Mouse (Mus musculus) C2C12 (cell line): ENCODE data around the gene Ctsl. TPM values are rescaled to one million over a fixed set of nuclear protein-coding genes. Genes with fewer than 3 reads are reported as not detected.

Experiments
- H3K27me3 ChIP-seq: one replicate; pipeline ENCODE4 v1.6.1; 2011; ENCODE audit not compliant: control insufficient read depth, insufficient read depth, insufficient read length
- H3K36me3 ChIP-seq: one replicate; pipeline ENCODE4 v1.6.1; 2011; ENCODE audit not compliant: control insufficient read depth, insufficient read depth
- H3K4me3 ChIP-seq: one replicate; pipeline ENCODE4 v1.5.1; 2011; ENCODE audit warnings: mild to moderate bottlenecking, control low read depth; ENCODE audit not compliant: poor library complexity, insufficient read depth, severe bottlenecking
- H3K79me2 ChIP-seq: one replicate; pipeline ENCODE4 v1.6.1; 2011; ENCODE audit not compliant: control insufficient read depth, insufficient read depth
- H3K79me3 ChIP-seq: one replicate; pipeline ENCODE4 v1.6.1; 2011; ENCODE audit warnings: low read depth, control low read depth
- H3ac ChIP-seq: one replicate; pipeline ENCODE3; 2011; ENCODE audit warnings: low read depth; ENCODE audit not compliant: control insufficient read depth, insufficient read length
- CEBPB ChIP-seq: IDR thresholded peaks from one replicate; pipeline ENCODE4 v1.6.1; 2011; ENCODE audit warnings: low read depth, mild to moderate bottlenecking, control low read depth, moderate library complexity
- CTCF ChIP-seq: IDR thresholded peaks from one replicate; pipeline ENCODE4 v1.5.1; 2011; ENCODE audit not compliant: control insufficient read depth, insufficient read depth, insufficient read length
- FOSL1 ChIP-seq: IDR thresholded peaks from one replicate; pipeline ENCODE4 v1.8.0; 2011; ENCODE audit warnings: mild to moderate bottlenecking, low read length; ENCODE audit not compliant: poor library complexity, insufficient read depth, severe bottlenecking
- MAX ChIP-seq: IDR thresholded peaks from one replicate; pipeline ENCODE4 v1.6.1; 2011; ENCODE audit warnings: mild to moderate bottlenecking, control low read depth
- MYOD1 ChIP-seq: IDR thresholded peaks from one replicate; pipeline ENCODE4 v1.6.1; 2011; ENCODE audit warnings: low read depth; ENCODE audit not compliant: control insufficient read depth, insufficient read length
- MYOG ChIP-seq: IDR thresholded peaks from one replicate; pipeline ENCODE4 v1.6.1; 2011; ENCODE audit not compliant: control insufficient read depth, insufficient read length; ENCODE audit errors: extremely low read depth
- USF1 ChIP-seq: IDR thresholded peaks from one replicate; pipeline ENCODE4 v1.6.1; 2011; ENCODE audit warnings: low read depth, mild to moderate bottlenecking, control low read depth, moderate library complexity
- polyA plus RNA-seq: library from polyadenylated mRNA; unstranded; fragments of >200 nt; fragmentation: generic; extraction: Trizol; gene quantifications from one replicate; pipeline ENCODE4 v1.2.1, GENCODE M21; 2012; ENCODE audit warnings: missing spikeins

Ctsl gene
- polyA plus RNA-seq, 1 experiment, result 462 TPM

DNA sequence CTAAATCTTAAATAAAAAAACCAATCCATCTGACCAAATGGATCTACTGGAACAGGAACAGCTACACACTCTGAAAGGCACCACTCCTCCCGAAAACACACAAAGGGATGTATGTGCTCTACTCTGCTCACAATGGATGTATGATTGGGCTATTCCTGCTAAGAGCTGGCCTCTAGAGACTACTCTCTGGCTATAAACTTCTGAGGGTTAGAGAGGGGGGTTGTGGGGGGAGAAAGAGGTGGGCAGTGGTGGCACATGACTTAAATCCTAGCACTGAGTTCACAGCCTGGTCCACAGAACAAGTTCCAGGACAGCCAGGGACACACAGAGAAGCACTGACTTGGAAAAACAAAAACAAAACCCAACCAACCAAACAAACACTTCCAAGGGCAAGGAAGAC lies 2.1 kb downstream of the Ctsl start:
- no peaks in the 10 kb centered on the region for H3K27me3 ChIP-seq
- peak overlapping the region; percentile 90 for H3K4me3 ChIP-seq
- TF ChIP-seq MYOG, result no peak
- peaks cover 39% of the 10 kb centered on the region for H3K79me2 ChIP-seq
- peaks cover 48% of the 10 kb centered on the region for H3K36me3 ChIP-seq
- H3ac ChIP-seq, result peak overlapping the region; percentile 31
- peaks cover 26% of the 10 kb centered on the region for H3K79me3 ChIP-seq

DNA sequence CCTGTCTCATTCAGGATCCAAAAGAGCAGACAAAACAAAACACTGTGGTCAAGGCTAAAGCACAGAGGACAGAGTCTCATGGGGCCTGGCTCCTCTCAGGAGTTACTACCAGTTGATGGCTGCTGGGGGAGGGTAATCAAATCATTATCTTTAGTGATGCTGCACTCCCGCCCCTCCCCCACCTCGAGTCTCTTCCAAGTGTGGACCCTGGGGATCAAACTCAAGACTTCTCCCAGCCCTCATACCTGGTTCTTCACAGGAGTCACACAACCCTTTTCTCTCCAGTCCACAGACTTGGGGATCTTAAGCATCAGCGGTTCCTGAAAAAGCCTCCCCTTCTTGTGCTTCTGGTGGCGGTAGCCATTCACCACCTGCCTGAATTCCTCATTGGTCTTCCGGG lies 3.1 kb downstream of the Ctsl start:
- Histone ChIP-seq H3K79me3 (peaks cover 26% of the 10 kb centered on the region), H3ac (no peak overlapping the region), H3K27me3 (no peaks in the 10 kb centered on the region), H3K4me3 (no peak overlapping the region), H3K79me2 (peaks cover 39% of the 10 kb centered on the region), H3K36me3 (peaks cover 57% of the 10 kb centered on the region)
- TF ChIP-seq MYOG, result no peak
- TF ChIP-seq MYOD1, result no peak
- TF ChIP-seq USF1, result no peak
- no peak for TF ChIP-seq CEBPB
- TF ChIP-seq CTCF, result no peak
- TF ChIP-seq MAX, result no peak
- no peak for TF ChIP-seq FOSL1

DNA sequence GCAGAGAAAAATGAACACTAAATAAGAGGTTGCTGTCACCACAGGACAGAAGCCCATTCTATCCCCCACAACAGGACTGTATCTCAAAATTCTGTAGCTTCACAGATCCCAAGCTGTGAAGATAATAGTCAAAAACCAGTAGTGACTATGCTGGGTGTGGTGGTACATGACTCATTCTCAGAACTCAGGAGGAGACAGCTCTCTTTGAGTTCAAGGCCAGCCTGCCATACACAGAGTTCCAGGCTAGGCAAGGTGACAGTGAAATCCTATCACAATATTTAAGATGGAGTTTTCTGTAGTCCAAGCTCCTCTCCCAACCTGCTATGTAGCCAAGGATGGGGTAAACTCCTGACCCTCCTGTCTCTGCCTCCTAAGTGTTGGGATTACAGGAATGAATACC lies 5.4 kb downstream of the Ctsl start:
- H3ac ChIP-seq, result no peak overlapping the region
- peaks cover 60% of the 10 kb centered on the region for H3K36me3 ChIP-seq
- H3K79me3 ChIP-seq, result peaks cover 26% of the 10 kb centered on the region
- H3K79me2 ChIP-seq, result peaks cover 39% of the 10 kb centered on the region
- H3K4me3 ChIP-seq, result no peak overlapping the region
- TF ChIP-seq MYOD1, result no peak
- no peak for TF ChIP-seq FOSL1
- no peak for TF ChIP-seq MYOG
- no peak for TF ChIP-seq CTCF
- no peak for TF ChIP-seq CEBPB
- no peak for TF ChIP-seq MAX
- TF ChIP-seq USF1, result no peak
- no peaks in the 10 kb centered on the region for H3K27me3 ChIP-seq

DNA sequence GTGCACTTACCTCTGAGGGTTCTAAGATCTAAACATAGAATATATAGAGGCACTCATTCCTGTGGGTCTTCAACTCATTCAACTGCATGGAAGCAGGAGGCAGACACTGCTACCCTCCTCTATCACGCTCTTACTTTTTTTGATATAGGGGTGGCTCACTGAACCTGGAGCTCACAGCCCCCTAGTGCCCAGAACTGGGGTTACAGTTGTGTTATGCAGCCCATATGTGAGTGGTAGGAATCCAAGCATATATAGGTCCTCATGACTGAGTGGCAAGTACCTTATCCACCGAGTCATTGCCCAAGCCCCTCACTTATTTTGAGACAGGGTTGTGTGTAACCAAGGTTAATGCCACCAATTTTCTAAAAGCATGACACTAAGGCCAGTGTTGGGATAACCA lies 6.4 kb downstream of the Ctsl start:
- Histone ChIP-seq H3K36me3 (peaks cover 60% of the 10 kb centered on the region), H3K4me3 (no peak overlapping the region), H3K79me2 (peaks cover 29% of the 10 kb centered on the region), H3K27me3 (no peaks in the 10 kb centered on the region), H3ac (no peak overlapping the region), H3K79me3 (peaks cover 18% of the 10 kb centered on the region)
- TF ChIP-seq MYOD1 (no peak), CEBPB (no peak), CTCF (no peak), MYOG (no peak), USF1 (no peak), FOSL1 (no peak), MAX (no peak)

DNA sequence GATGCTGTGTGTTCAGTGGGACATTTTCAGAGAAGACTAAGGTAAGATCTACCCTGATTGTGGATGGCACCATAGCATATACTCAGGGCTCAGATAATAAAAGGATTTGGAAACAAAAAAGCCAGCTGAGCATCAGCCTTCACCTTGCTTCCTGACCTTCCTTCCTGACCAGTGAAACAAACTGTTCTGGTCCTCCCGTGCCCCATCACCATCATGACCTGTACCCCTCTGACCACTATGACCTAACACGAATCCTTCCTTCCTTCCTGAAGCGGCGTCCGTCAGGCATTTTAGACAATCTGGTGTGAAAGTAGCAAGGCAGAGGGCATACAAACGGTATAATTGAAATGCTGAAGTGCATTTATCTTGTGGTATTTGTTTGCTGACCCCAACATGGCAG lies 8.6 kb downstream of the Ctsl start:
- peaks cover 47% of the 10 kb centered on the region for H3K36me3 ChIP-seq
- no peak overlapping the region for H3K4me3 ChIP-seq
- peaks cover 5% of the 10 kb centered on the region for H3K79me3 ChIP-seq
- H3K27me3 ChIP-seq, result no peaks in the 10 kb centered on the region
- no peak overlapping the region for H3ac ChIP-seq
- peaks cover 11% of the 10 kb centered on the region for H3K79me2 ChIP-seq
- TF ChIP-seq MAX (no peak), USF1 (no peak), MYOG (no peak), CEBPB (no peak), CTCF (no peak), MYOD1 (no peak), FOSL1 (no peak)

DNA sequence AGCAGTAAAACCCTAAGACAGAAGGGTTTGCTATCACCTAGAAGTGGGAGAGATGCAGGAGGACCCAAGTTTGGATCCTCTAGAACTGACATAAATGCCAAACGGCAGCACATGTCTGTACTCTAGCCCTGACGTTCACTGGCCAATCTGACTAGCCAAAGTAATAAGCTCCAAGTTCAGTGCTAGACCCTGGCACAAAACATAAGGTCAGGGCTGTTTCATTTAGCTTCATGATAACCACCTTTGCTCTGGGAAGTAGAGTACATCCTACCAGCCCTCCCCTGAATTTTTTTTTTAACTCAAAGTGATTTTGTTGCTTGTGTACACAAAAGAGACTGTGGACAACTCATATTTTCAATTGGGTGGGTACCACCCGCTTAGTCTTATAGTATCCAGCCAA lies 9.7 kb downstream of the Ctsl start:
- H3K4me3 ChIP-seq, result no peak overlapping the region
- no peaks in the 10 kb centered on the region for H3K79me3 ChIP-seq
- H3K36me3 ChIP-seq, result peaks cover 36% of the 10 kb centered on the region
- no peaks in the 10 kb centered on the region for H3K27me3 ChIP-seq
- H3ac ChIP-seq, result no peak overlapping the region
- TF ChIP-seq USF1 (no peak), FOSL1 (no peak), CTCF (no peak), MYOD1 (no peak), MYOG (no peak), CEBPB (no peak), MAX (no peak)
- no peaks in the 10 kb centered on the region for H3K79me2 ChIP-seq

DNA sequence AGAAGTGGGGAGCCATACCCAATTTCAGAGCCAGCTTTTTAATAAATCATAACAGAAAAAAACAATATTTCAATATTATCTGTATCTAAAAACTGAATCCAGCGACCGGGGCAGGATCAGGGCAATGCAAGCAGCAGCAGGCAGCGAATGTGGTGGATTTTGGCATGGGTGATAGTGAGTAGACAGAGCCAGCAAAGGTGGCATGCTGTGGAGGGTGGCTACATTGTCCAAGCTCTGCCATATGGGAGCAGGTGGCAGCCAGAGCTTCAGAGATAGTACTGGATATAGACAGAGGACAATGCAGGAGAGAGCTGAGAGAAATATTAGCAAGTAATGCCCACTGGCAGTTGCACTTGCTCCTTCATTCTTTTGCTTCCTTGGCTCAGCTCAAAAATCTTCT lies 11.0 kb downstream of the Ctsl start:
- no peak overlapping the region for H3K4me3 ChIP-seq
- no peak for TF ChIP-seq CTCF
- no peak for TF ChIP-seq FOSL1
- TF ChIP-seq MYOG, result no peak
- TF ChIP-seq MYOD1, result no peak
- TF ChIP-seq USF1, result no peak
- TF ChIP-seq CEBPB, result no peak
- no peak for TF ChIP-seq MAX
- H3K79me3 ChIP-seq, result no peaks in the 10 kb centered on the region
- no peaks in the 10 kb centered on the region for H3K27me3 ChIP-seq
- H3K79me2 ChIP-seq, result no peaks in the 10 kb centered on the region
- no peak overlapping the region for H3ac ChIP-seq
- H3K36me3 ChIP-seq, result peaks cover 23% of the 10 kb centered on the region
